Mouse (Mus musculus) E14TG2a.4 (cell line): ENCODE data around the gene Habp2.

Experiments used
- CTCF ChIP-seq: conservative IDR thresholded peaks from 2 replicates; pipeline ENCODE4 v1.5.1; 2014; ENCODE audit warnings: low read length
- NANOG ChIP-seq: IDR thresholded peaks from 2 replicates; pipeline ENCODE4 v1.6.1; 2014; ENCODE audit warnings: borderline replicate concordance, low read length, mixed read lengths
- POU5F1 ChIP-seq: IDR thresholded peaks from 2 replicates; pipeline ENCODE4 v1.6.1; 2014; ENCODE audit warnings: low read length, borderline replicate concordance

GRCm38 (mm10) chr19:56288436-56288835, 1.5 kb downstream of the Habp2 start:
- TF ChIP-seq CTCF (no peak), NANOG (no peak), POU5F1 (no peak)
